Mouse (Mus musculus) NIH3T3 (cell line): ENCODE data around the gene Tbl1x.

Experiments
- DNase-seq: peaks from one replicate; pipeline ENCODE4 v3.0.0-alpha.2; 2012; ENCODE audit warnings: low read depth

Gene Tbl1x

GRCm38 (mm10) chrX:77544550-77544949 is 33.7 kb downstream of the Tbl1x start:
- no peak for DNase-seq

GRCm38 (mm10) chrX:77545362-77546078 is 34.7 kb downstream of the Tbl1x start:
- DNase-seq, result peak; percentile 3

- DNase-seq, result peak; percentile 3
Measured at GRCm38 (mm10) chrX:77546448-77546847, 35.6 kb downstream of the Tbl1x start.

GRCm38 (mm10) chrX:77548951-77549350 is 38.1 kb downstream of the Tbl1x start:
- peak; percentile 89 for DNase-seq

GRCm38 (mm10) chrX:77550388-77550787 is 39.6 kb downstream of the Tbl1x start:
- DNase-seq, result no peak

- no peak for DNase-seq
Measured at GRCm38 (mm10) chrX:77551306-77551705, 40.5 kb downstream of the Tbl1x start.

- no peak for DNase-seq
Measured at GRCm38 (mm10) chrX:77552088-77552487, 41.3 kb downstream of the Tbl1x start.

- DNase-seq, result peak; percentile 3
Measured at GRCm38 (mm10) chrX:77555985-77556384, 45.2 kb downstream of the Tbl1x start.

GRCm38 (mm10) chrX:77559199-77559881 is 48.5 kb downstream of the Tbl1x start:
- DNase-seq, result peak; percentile 14

- no peak for DNase-seq
Measured at GRCm38 (mm10) chrX:77563616-77564015, 52.8 kb downstream of the Tbl1x start.

GRCm38 (mm10) chrX:77566739-77567138 is 55.9 kb downstream of the Tbl1x start:
- DNase-seq, result no peak

- DNase-seq, result no peak
Measured at GRCm38 (mm10) chrX:77568013-77568412, 57.2 kb downstream of the Tbl1x start.

GRCm38 (mm10) chrX:77573743-77574142 is 62.9 kb downstream of the Tbl1x start:
- DNase-seq, result no peak

GRCm38 (mm10) chrX:77577108-77577507 is 66.3 kb downstream of the Tbl1x start:
- DNase-seq, result no peak

GRCm38 (mm10) chrX:77578172-77578571 is 67.4 kb downstream of the Tbl1x start:
- DNase-seq, result no peak

- DNase-seq, result no peak
Measured at GRCm38 (mm10) chrX:77579964-77580363, 69.2 kb downstream of the Tbl1x start.

GRCm38 (mm10) chrX:77585974-77586373 is 75.2 kb downstream of the Tbl1x start:
- no peak for DNase-seq

- no peak for DNase-seq
Measured at GRCm38 (mm10) chrX:77594670-77595224, 83.9 kb downstream of the Tbl1x start.

- peak; percentile 56 for DNase-seq
Measured at GRCm38 (mm10) chrX:77597674-77598073, 86.9 kb downstream of the Tbl1x start.

- no peak for DNase-seq
Measured at GRCm38 (mm10) chrX:77598736-77599135, 87.9 kb downstream of the Tbl1x start.

- DNase-seq, result no peak
Measured at GRCm38 (mm10) chrX:77603496-77604258, 92.9 kb downstream of the Tbl1x start.

GRCm38 (mm10) chrX:77607488-77607887 is 96.7 kb downstream of the Tbl1x start:
- DNase-seq, result no peak
